In genomic region chr9:45739001-45739701, GRCm38 (mm10) we compare ENCODE assay signal across 15 mouse cellular contexts.
DNase-seq lines count a peak whose midpoint lies in the region; ATAC-seq and TF ChIP-seq lines count a peak whose summit lies in the region.
"Had no signal": no experiment of that assay in that cellular context is flagged by ENCODE, and none has a peak within 500 bp of the region (broad histone marks: within the 10 kb centered on the region; RNA-seq: fewer than 3 reads in every experiment).

No protein-coding gene starts in this region.

- intact Hi-C loops in left cerebral cortex, postnatal 4 days (cut with DNase I) = no loop called here

- H3K4me3 ChIP-seq in hindbrain, embryonic 15.5 days = no peak overlapping the region
- no peak overlapping the region for H3K4me3 ChIP-seq in neural tube, embryonic 13.5 days
- H3K4me3 ChIP-seq in intestine, postnatal 0 days (ENCODE audit: low read depth, low read length) = no peak overlapping the region
- H3K4me3 ChIP-seq: gastrocnemius, adult 2 months; heart, embryonic 13.5 days; intestine, embryonic 15.5 days; liver, embryonic 12.5 days; neural tube, embryonic 12.5 days had no signal

- H3K9me3 ChIP-seq in hindbrain, embryonic 15.5 days = no peaks in the 10 kb centered on the region
- H3K9me3 ChIP-seq in neural tube, embryonic 13.5 days = no peaks in the 10 kb centered on the region
- no peaks in the 10 kb centered on the region for H3K9me3 ChIP-seq in intestine, postnatal 0 days (ENCODE audit: control insufficient read depth)
- H3K9me3 ChIP-seq: heart, embryonic 13.5 days; intestine, embryonic 15.5 days; liver, embryonic 12.5 days; neural tube, embryonic 12.5 days had no signal

- peak; percentile 25 to 41 for DNase-seq in adrenal gland, adult (ENCODE audit: inconsistent age in 2 of 2, low spot score in 1 of 2)
- DNase-seq in adrenal gland, postnatal 25 days = no peak
- DNase-seq in left cerebral cortex, postnatal 4 days = peak; percentile 82
- no peak for DNase-seq in left cerebral cortex, adult 18-20 months (ENCODE audit: low spot score in 2 of 2)
- DNase-seq in lung, postnatal 14 days = no peak
- DNase-seq: gastrocnemius, adult 2 months had no signal

- no peaks in the 10 kb centered on the region for H3K36me3 ChIP-seq in hindbrain, embryonic 15.5 days
- peaks cover 10% of the 10 kb centered on the region; the same call in 1 of the 2 replicates for H3K36me3 ChIP-seq in neural tube, embryonic 13.5 days
- H3K36me3 ChIP-seq in intestine, postnatal 0 days (ENCODE audit: control insufficient read depth, insufficient read depth) = no peaks in the 10 kb centered on the region
- H3K36me3 ChIP-seq: heart, embryonic 13.5 days; intestine, embryonic 15.5 days; liver, embryonic 12.5 days; neural tube, embryonic 12.5 days had no signal

- peak overlapping the region; percentile 14; the same call in 1 of the 2 replicates for H3K4me2 ChIP-seq in hindbrain, embryonic 15.5 days
- no peak overlapping the region for H3K4me2 ChIP-seq in neural tube, embryonic 13.5 days
- no peak overlapping the region for H3K4me2 ChIP-seq in intestine, postnatal 0 days (replicated peaks; ENCODE audit: low read depth)
- H3K4me2 ChIP-seq: heart, embryonic 13.5 days; intestine, embryonic 15.5 days; liver, embryonic 12.5 days; neural tube, embryonic 12.5 days had no signal

- peak; percentile 56 for ATAC-seq in hindbrain, embryonic 15.5 days (ENCODE audit: low FRiP score, low read depth)
- ATAC-seq in neural tube, embryonic 13.5 days (ENCODE audit: low read depth) = peak; percentile 49; the same call in 1 of the 2 replicates
- ATAC-seq in intestine, postnatal 0 days = no peak
- ATAC-seq: activated CD4-positive, CD25-positive, alpha-beta regulatory T cell, adult 4 months; intestine, embryonic 15.5 days; liver, embryonic 12.5 days had no signal

- H3K4me1 ChIP-seq in hindbrain, embryonic 15.5 days (replicated peaks) = peaks cover 19% of the 10 kb centered on the region
- peaks cover 19% of the 10 kb centered on the region for H3K4me1 ChIP-seq in neural tube, embryonic 13.5 days (replicated peaks)
- no peaks in the 10 kb centered on the region for H3K4me1 ChIP-seq in intestine, postnatal 0 days (replicated peaks; ENCODE audit: control insufficient read depth, insufficient read depth, low read length)
- H3K4me1 ChIP-seq: heart, embryonic 13.5 days; intestine, embryonic 15.5 days; liver, embryonic 12.5 days had no signal

- no peaks in the 10 kb centered on the region for H3K27me3 ChIP-seq in hindbrain, embryonic 15.5 days
- H3K27me3 ChIP-seq in neural tube, embryonic 13.5 days = no peaks in the 10 kb centered on the region
- no peaks in the 10 kb centered on the region for H3K27me3 ChIP-seq in intestine, postnatal 0 days (replicated peaks; ENCODE audit: control insufficient read depth, insufficient read depth, low read length)
- H3K27me3 ChIP-seq: neural tube, embryonic 12.5 days had no signal

- TF ChIP-seq CTCF in intestine, postnatal 0 days (IDR thresholded peaks at IDR 0.05; ENCODE audit: low read depth) = no peak

- H3K9ac ChIP-seq in hindbrain, embryonic 15.5 days = no peak overlapping the region
- 0 out of 2 replicates have a peak overlapping the region, but pooled peaks have one; percentile 26 for H3K9ac ChIP-seq in neural tube, embryonic 13.5 days
- H3K9ac ChIP-seq in intestine, postnatal 0 days (ENCODE audit: low read depth, low read length) = no peak overlapping the region
- H3K9ac ChIP-seq: heart, embryonic 13.5 days; intestine, embryonic 15.5 days; liver, embryonic 12.5 days; neural tube, embryonic 12.5 days had no signal

- WGBS in hindbrain, embryonic 15.5 days = 46% methylated on average over 12 of the region's 12 CpGs
- WGBS in neural tube, embryonic 13.5 days = 53% methylated on average over 12 of the region's 12 CpGs
- WGBS in intestine, postnatal 0 days = 65% methylated on average over 12 of the region's 12 CpGs

- H3K27ac ChIP-seq in hindbrain, embryonic 15.5 days (replicated peaks) = peak overlapping the region; percentile 76
- peak overlapping the region; percentile 59 for H3K27ac ChIP-seq in neural tube, embryonic 13.5 days (replicated peaks)
- H3K27ac ChIP-seq in intestine, postnatal 0 days (ENCODE audit: low read depth, low read length) = no peak overlapping the region
- H3K27ac ChIP-seq: gastrocnemius, adult 2 months; heart, embryonic 13.5 days; intestine, embryonic 15.5 days; liver, embryonic 12.5 days; macrophage; neural tube, embryonic 12.5 days had no signal

Comparison
In these comparisons a context has a peak if more than half of its experiments do, and no peak if none do; other contexts are left out.
1. DNase-seq: peak in adrenal gland, adult (2 of 2) and left cerebral cortex, postnatal 4 days (single experiment); none in adrenal gland, postnatal 25 days (single experiment), left cerebral cortex, adult 18-20 months (0 of 2) and lung, postnatal 14 days (single experiment).